Mouse (Mus musculus): ENCODE data around the gene Trim72.
"Not testable (repeated sequence)": the region's sequence is repeated elsewhere in the genome, so short reads cannot be mapped to it uniquely, and the experiment has no call there.

Trim72 gene

GRCm38 (mm10) chr7:128009715-128010340 lies 6.1 kb downstream of the Trim72 start:
- no peak for DNase-seq (ENCODE audit: low spot score)

- DNase-seq (ENCODE audit: low spot score), result no peak
Measured at GRCm38 (mm10) chr7:128012136-128012780, 8.5 kb downstream of the Trim72 start.

- DNase-seq (ENCODE audit: low spot score), result no peak
Measured at GRCm38 (mm10) chr7:128013116-128013515, 9.4 kb downstream of the Trim72 start.

GRCm38 (mm10) chr7:128016134-128016533 lies 12.4 kb downstream of the Trim72 start:
- DNase-seq (ENCODE audit: low spot score), result not testable (repeated sequence)

- DNase-seq (ENCODE audit: low spot score), result no peak
Measured at GRCm38 (mm10) chr7:128016650-128017049, 12.9 kb downstream of the Trim72 start.

- DNase-seq (ENCODE audit: low spot score), result no peak
Measured at GRCm38 (mm10) chr7:128018275-128018674, 14.5 kb downstream of the Trim72 start.

GRCm38 (mm10) chr7:128019187-128019586 lies 15.4 kb downstream of the Trim72 start:
- no peak for DNase-seq (ENCODE audit: low spot score)

- DNase-seq (ENCODE audit: low spot score), result no peak
Measured at GRCm38 (mm10) chr7:128022974-128023373, 19.2 kb downstream of the Trim72 start.

- no peak for DNase-seq (ENCODE audit: low spot score)
Measured at GRCm38 (mm10) chr7:128023565-128023964, 19.8 kb downstream of the Trim72 start.

- no peak for DNase-seq (ENCODE audit: low spot score)
Measured at GRCm38 (mm10) chr7:128024364-128024763, 20.6 kb downstream of the Trim72 start.

- DNase-seq (ENCODE audit: low spot score), result no peak
Measured at GRCm38 (mm10) chr7:128024932-128025331, 21.2 kb downstream of the Trim72 start.

- DNase-seq (ENCODE audit: low spot score), result no peak
Measured at GRCm38 (mm10) chr7:128025381-128025780, 21.6 kb downstream of the Trim72 start.

GRCm38 (mm10) chr7:128031403-128031976 lies 27.7 kb downstream of the Trim72 start:
- peak; percentile 53 for DNase-seq (ENCODE audit: low spot score)

- DNase-seq (ENCODE audit: low spot score), result no peak
Measured at GRCm38 (mm10) chr7:128032290-128032988, 28.7 kb downstream of the Trim72 start.

- DNase-seq (ENCODE audit: low spot score), result no peak
Measured at GRCm38 (mm10) chr7:128032989-128033293, 29.2 kb downstream of the Trim72 start.

GRCm38 (mm10) chr7:128033616-128034015 lies 29.9 kb downstream of the Trim72 start:
- no peak for DNase-seq (ENCODE audit: low spot score)

GRCm38 (mm10) chr7:128042161-128042820 lies 38.5 kb downstream of the Trim72 start:
- not testable (repeated sequence) for DNase-seq (ENCODE audit: low spot score)

- no peak for DNase-seq (ENCODE audit: low spot score)
Measured at GRCm38 (mm10) chr7:128044142-128044785, 40.5 kb downstream of the Trim72 start.

- DNase-seq (ENCODE audit: low spot score), result no peak
Measured at GRCm38 (mm10) chr7:128045640-128046039, 41.9 kb downstream of the Trim72 start.

- peak; percentile 28 for DNase-seq (ENCODE audit: low spot score)
Measured at GRCm38 (mm10) chr7:128048819-128049218, 45.1 kb downstream of the Trim72 start.

- no peak for DNase-seq (ENCODE audit: low spot score)
Measured at GRCm38 (mm10) chr7:128049254-128049653, 45.5 kb downstream of the Trim72 start.

- peak; percentile 20 for DNase-seq (ENCODE audit: low spot score)
Measured at GRCm38 (mm10) chr7:128050739-128051138, 47.0 kb downstream of the Trim72 start.

Measured in lung, postnatal 25 days (tissue).